Mouse (Mus musculus): ENCODE results near the gene Mtmr3. TPM values are rescaled to one million over a fixed set of nuclear protein-coding genes. Genes with fewer than 3 reads are reported as not detected.

Mtmr3 gene
- total and polyA plus RNA-seq, 3 experiments, result 31.7 to 46.3 (median 32.5) TPM

DNA sequence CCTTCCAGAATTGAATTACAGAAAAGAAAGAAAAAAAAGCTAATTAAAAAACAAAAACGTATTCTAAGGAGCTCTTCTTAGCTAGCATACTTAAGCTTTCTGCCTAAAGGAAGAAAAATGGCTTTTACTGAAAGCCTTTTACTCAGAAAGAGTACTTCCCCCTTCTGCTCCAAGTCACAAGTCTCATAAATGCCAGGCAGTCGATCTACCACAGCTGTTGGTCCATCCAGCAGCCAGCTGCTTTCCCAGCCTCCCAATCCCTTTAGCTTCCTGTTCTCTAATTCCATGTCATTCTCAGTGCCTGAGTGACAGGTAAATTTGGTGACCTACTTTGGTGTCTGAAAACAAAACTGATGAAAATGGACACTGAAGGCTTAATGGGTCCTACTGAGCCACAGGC, 92.5 kb downstream of the Mtmr3 start:
- Histone ChIP-seq H3K79me2 (replicated peaks; ENCODE audit: control insufficient read depth, extremely low read depth, insufficient read depth, poor library complexity, severe bottlenecking) (no peaks in the 10 kb centered on the region), H3K27me3 (replicated peaks) (no peaks in the 10 kb centered on the region), H3K9ac (ENCODE audit: insufficient read depth, low read depth) (no peak overlapping the region), H3K4me3 (replicated peaks in 1 of 3; ENCODE audit: low read depth in 2 of 3, low read length in 2 of 3, poor library complexity in 1 of 3) (no peak overlapping the region), H3K4me2 (ENCODE audit: insufficient read depth, low read depth, poor library complexity, severe bottlenecking) (no peak overlapping the region), H3K27ac (ENCODE audit: insufficient read depth, low read depth) (no peak overlapping the region), H3K36me3 (replicated peaks in 1 of 2; ENCODE audit: control insufficient read depth in 1 of 2, insufficient read depth in 1 of 2, low read length in 1 of 2) (peaks cover 11 to 69% of the 10 kb centered on the region in 2 experiments), H3K9me3 (replicated peaks; ENCODE audit: low read length) (no peaks in the 10 kb centered on the region), H3K4me1 (ENCODE audit: control insufficient read depth in 1 of 2, insufficient read depth in 2 of 2) (peaks cover 22 to 61% of the 10 kb centered on the region in 2 experiments)
- TF ChIP-seq RCOR1 (conservative IDR thresholded peaks at IDR 0.05; ENCODE audit: low read depth, low read length), result no peak
- TF ChIP-seq ZKSCAN1 (IDR thresholded peaks at IDR 0.05; ENCODE audit: borderline replicate concordance, low read depth, low read length), result no peak
- no peak for DNase-seq (ENCODE audit: extremely low read depth)
- in situ Hi-C loops (cut with MboI; ENCODE audit: low pct_ligation_motif_present, low pct_unique_long_range_greater_than_20kb, low sequenced_read_pairs), result loop anchor here (10.0 kb wide), 1 partner anchor 333 kb away; no protein-coding TSS in a partner anchor
- dilution Hi-C loops (cut with MboI; ENCODE audit: extremely low pct_ligation_motif_present, extremely low pct_unique_long_range_greater_than_20kb, low sequenced_read_pairs), result no loop called here

DNA sequence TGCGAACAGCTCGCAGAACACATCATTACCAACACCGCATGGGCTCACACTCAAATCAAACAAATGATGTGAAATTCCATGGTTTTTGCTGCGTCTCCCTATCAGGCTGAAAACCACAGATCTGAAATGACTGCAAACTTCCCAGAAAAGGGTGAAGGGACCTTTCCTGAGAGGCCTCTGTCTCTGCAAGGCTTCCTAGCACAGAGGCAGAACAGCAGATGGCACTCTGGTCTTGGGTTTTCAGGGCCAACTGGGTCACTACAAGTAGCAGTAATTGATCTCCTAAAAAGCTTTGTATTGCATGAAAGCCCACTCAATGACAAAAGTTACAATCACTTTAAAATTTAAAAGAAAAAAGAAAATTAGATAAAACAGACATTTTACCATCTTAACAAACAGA, 93.8 kb downstream of the Mtmr3 start:
- DNase-seq (ENCODE audit: extremely low read depth), result no peak
- in situ Hi-C loops (cut with MboI; ENCODE audit: low pct_ligation_motif_present, low pct_unique_long_range_greater_than_20kb, low sequenced_read_pairs), result loop anchor here (10.0 kb wide), 1 partner anchor 334 kb away; no protein-coding TSS in a partner anchor
- H3K4me2 ChIP-seq (ENCODE audit: insufficient read depth, low read depth, poor library complexity, severe bottlenecking), result no peak overlapping the region
- H3K4me3 ChIP-seq (replicated peaks in 1 of 3; ENCODE audit: low read depth in 2 of 3, low read length in 2 of 3, poor library complexity in 1 of 3), result no peak overlapping the region
- H3K27ac ChIP-seq (ENCODE audit: insufficient read depth, low read depth), result no peak overlapping the region
- H3K27me3 ChIP-seq (replicated peaks), result no peaks in the 10 kb centered on the region
- no peaks in the 10 kb centered on the region for H3K9me3 ChIP-seq (replicated peaks; ENCODE audit: low read length)
- H3K4me1 ChIP-seq (ENCODE audit: control insufficient read depth in 1 of 2, insufficient read depth in 2 of 2), result peaks cover 17 to 54% of the 10 kb centered on the region in 2 experiments
- H3K36me3 ChIP-seq (replicated peaks in 1 of 2; ENCODE audit: control insufficient read depth in 1 of 2, insufficient read depth in 1 of 2, low read length in 1 of 2), result peaks cover 9 to 72% of the 10 kb centered on the region in 2 experiments
- dilution Hi-C loops (cut with MboI; ENCODE audit: extremely low pct_ligation_motif_present, extremely low pct_unique_long_range_greater_than_20kb, low sequenced_read_pairs), result no loop called here
- H3K79me2 ChIP-seq (replicated peaks; ENCODE audit: control insufficient read depth, extremely low read depth, insufficient read depth, poor library complexity, severe bottlenecking), result no peaks in the 10 kb centered on the region
- TF ChIP-seq KAT2A (IDR thresholded peaks at IDR 0.05; ENCODE audit: insufficient replicate concordance, low read length), result no peak
- no peak for TF ChIP-seq ZC3H11A (IDR thresholded peaks at IDR 0.05; ENCODE audit: low read depth, low read length)
- no peak for TF ChIP-seq ELF1 (IDR thresholded peaks at IDR 0.05; ENCODE audit: low read depth, low read length)
- TF ChIP-seq UBTF (IDR thresholded peaks at IDR 0.05; ENCODE audit: low read depth, low read length), result no peak
- TF ChIP-seq CTCF (conservative IDR thresholded peaks at IDR 0.05 in 1 of 2, IDR thresholded peaks at IDR 0.05 in 1 of 2; ENCODE audit: low read depth in 2 of 2, low read length in 2 of 2), result peak in 1 of 2 experiments; percentile 55; a peak in 2 of 4 replicates
- TF ChIP-seq RAD21 (IDR thresholded peaks at IDR 0.05; ENCODE audit: low read depth, low read length), result peak; percentile 58
- TF ChIP-seq SMC3 (IDR thresholded peaks at IDR 0.05; ENCODE audit: low read depth, low read length), result peak; percentile 54
- no peak for TF ChIP-seq MEF2A (IDR thresholded peaks at IDR 0.05; ENCODE audit: borderline replicate concordance, low read depth, low read length)
- no peak for TF ChIP-seq RCOR1 (conservative IDR thresholded peaks at IDR 0.05; ENCODE audit: low read depth, low read length)
- no peak overlapping the region for H3K9ac ChIP-seq (ENCODE audit: insufficient read depth, low read depth)

DNA sequence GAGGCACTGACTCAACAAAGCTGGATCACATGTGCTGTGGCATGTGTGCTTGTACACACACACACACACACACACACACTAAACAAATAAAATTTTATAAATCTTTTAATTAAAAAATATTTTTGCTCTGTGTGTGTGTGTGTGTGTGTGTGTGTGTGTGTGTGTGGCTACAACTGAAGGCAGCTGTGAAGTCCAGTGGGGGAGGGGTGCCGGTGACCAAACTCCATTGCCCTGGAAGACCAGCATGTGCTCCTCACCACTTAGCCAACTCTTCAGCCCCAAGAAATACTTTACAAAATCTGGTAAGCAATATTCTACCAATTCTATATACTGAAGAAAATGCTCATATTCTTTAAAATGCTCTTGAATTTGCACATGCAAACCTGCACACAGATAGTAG, 94.4 kb downstream of the Mtmr3 start:
- dilution Hi-C loops (cut with MboI; ENCODE audit: extremely low pct_ligation_motif_present, extremely low pct_unique_long_range_greater_than_20kb, low sequenced_read_pairs) (no loop called here), in situ Hi-C loops (cut with MboI; ENCODE audit: low pct_ligation_motif_present, low pct_unique_long_range_greater_than_20kb, low sequenced_read_pairs) (loop anchor here (10.0 kb wide), 1 partner anchor 335 kb away; no protein-coding TSS in a partner anchor)
- DNase-seq (ENCODE audit: extremely low read depth), result no peak
- H3K9ac ChIP-seq (ENCODE audit: insufficient read depth, low read depth), result no peak overlapping the region
- H3K4me2 ChIP-seq (ENCODE audit: insufficient read depth, low read depth, poor library complexity, severe bottlenecking), result no peak overlapping the region
- no peaks in the 10 kb centered on the region for H3K9me3 ChIP-seq (replicated peaks; ENCODE audit: low read length)
- no peaks in the 10 kb centered on the region for H3K27me3 ChIP-seq (replicated peaks)
- H3K79me2 ChIP-seq (replicated peaks; ENCODE audit: control insufficient read depth, extremely low read depth, insufficient read depth, poor library complexity, severe bottlenecking), result no peaks in the 10 kb centered on the region; the same call in 1 of the 2 replicates
- peaks cover 17 to 56% of the 10 kb centered on the region in 2 experiments for H3K4me1 ChIP-seq (ENCODE audit: control insufficient read depth in 1 of 2, insufficient read depth in 2 of 2)
- no peak overlapping the region for H3K4me3 ChIP-seq (replicated peaks in 1 of 3; ENCODE audit: low read depth in 2 of 3, low read length in 2 of 3, poor library complexity in 1 of 3)
- peak overlapping the region; percentile 46; the same call in 1 of the 2 replicates for H3K27ac ChIP-seq (ENCODE audit: insufficient read depth, low read depth)
- H3K36me3 ChIP-seq (replicated peaks in 1 of 2; ENCODE audit: control insufficient read depth in 1 of 2, insufficient read depth in 1 of 2, low read length in 1 of 2), result peaks cover 10 to 72% of the 10 kb centered on the region in 2 experiments
- TF ChIP-seq CHD2 (IDR thresholded peaks at IDR 0.05; ENCODE audit: low read length) (peak; percentile 36; the same call in 1 of the 2 replicates), GABPA (IDR thresholded peaks at IDR 0.05; ENCODE audit: insufficient replicate concordance, low read depth, low read length) (no peak)

Data from CH12.LX (cell line).